Mouse (Mus musculus): ENCODE results near the gene Entpd8. TPM values are rescaled to one million over a fixed set of nuclear protein-coding genes. Genes with fewer than 3 reads are reported as not detected.

Gene Entpd8
- polyA plus RNA-seq, 1 experiment, result 1.8 TPM

Other genes starting within 250 kb of the Entpd8 start
- 55.9 and 59.1 TPM in 2 replicates for gene Ehmt1, start 160.7 kb upstream of the Entpd8 start, polyA plus RNA-seq (2012; rRNA removed)
- 120 and 157 TPM in 2 replicates for gene Arrdc1, start 145.1 kb upstream of the Entpd8 start, polyA plus RNA-seq (2012; rRNA removed)
- gene Zmynd19, start 130.5 kb upstream of the Entpd8 start, polyA plus RNA-seq (2012; rRNA removed), result 10.9 and 11.4 TPM in 2 replicates
- gene Dph7, start 117.9 kb upstream of the Entpd8 start, polyA plus RNA-seq (2012; rRNA removed), result 20.4 and 23.1 TPM in 2 replicates
- 67.2 and 81.6 TPM in 2 replicates for gene Mrpl41, start 105.2 kb upstream of the Entpd8 start, polyA plus RNA-seq (2012; rRNA removed)
- gene Pnpla7, start 104.3 kb upstream of the Entpd8 start, polyA plus RNA-seq (2012; rRNA removed), result 17.3 and 20.7 TPM in 2 replicates
- 272 and 279 TPM in 2 replicates for gene Nsmf, start 25.9 kb upstream of the Entpd8 start, polyA plus RNA-seq (2012; rRNA removed)
- gene Noxa1, start 14.8 kb downstream of the Entpd8 start, polyA plus RNA-seq (2012; rRNA removed), result 0.30 and 0.34 TPM in 2 replicates
- gene Nrarp, start 100.5 kb downstream of the Entpd8 start, polyA plus RNA-seq (2012; rRNA removed), result 16.6 and 20.4 TPM in 2 replicates
- gene Tor4a, start 116.6 kb downstream of the Entpd8 start, polyA plus RNA-seq (2012; rRNA removed), result 41.2 and 42.5 TPM in 2 replicates
- 57.5 and 77.6 TPM in 2 replicates for gene Nelfb, start 131.2 kb downstream of the Entpd8 start, polyA plus RNA-seq (2012; rRNA removed)
- gene Stpg3, start 134.3 kb downstream of the Entpd8 start, polyA plus RNA-seq (2012; rRNA removed), result 0.74 and 0.93 TPM in 2 replicates
- 1.8 and 3.4 TPM in 2 replicates for gene Fam166a, start 138.4 kb downstream of the Entpd8 start, polyA plus RNA-seq (2012; rRNA removed)
- gene Tubb4b, start 144.4 kb downstream of the Entpd8 start, polyA plus RNA-seq (2012; rRNA removed), result 468 and 584 TPM in 2 replicates
- not detected in 2 replicates for gene Slc34a3, start 154.1 kb downstream of the Entpd8 start, polyA plus RNA-seq (2012; rRNA removed)
- 0.04 and 0.09 TPM in 2 replicates for gene Rnf224, start 156.5 kb downstream of the Entpd8 start, polyA plus RNA-seq (2012; rRNA removed)
- gene Rnf208, start 162.0 kb downstream of the Entpd8 start, polyA plus RNA-seq (2012; rRNA removed), result 9.0 and 13.9 TPM in 2 replicates
- 0.19 and 0.59 TPM in 2 replicates for gene Cysrt1, start 162.1 kb downstream of the Entpd8 start, polyA plus RNA-seq (2012; rRNA removed)
- 23.2 and 23.7 TPM in 2 replicates for gene AL732309.1, start 166.6 kb downstream of the Entpd8 start, polyA plus RNA-seq (2012; rRNA removed)
- gene Tmem203, start 175.1 kb downstream of the Entpd8 start, polyA plus RNA-seq (2012; rRNA removed), result 63.3 and 66.2 TPM in 2 replicates
- gene Tprn, start 182.3 kb downstream of the Entpd8 start, polyA plus RNA-seq (2012; rRNA removed), result 11.4 and 20.5 TPM in 2 replicates
- gene Ssna1, start 192.1 kb downstream of the Entpd8 start, polyA plus RNA-seq (2012; rRNA removed), result 44.6 and 56.3 TPM in 2 replicates
- 119 and 122 TPM in 2 replicates for gene Anapc2, start 192.2 kb downstream of the Entpd8 start, polyA plus RNA-seq (2012; rRNA removed)
- gene Tmem210, start 207.8 kb downstream of the Entpd8 start, polyA plus RNA-seq (2012; rRNA removed), result 1.4 and 2.0 TPM in 2 replicates
- 5.1 and 7.0 TPM in 2 replicates for gene Lrrc26, start 209.6 kb downstream of the Entpd8 start, polyA plus RNA-seq (2012; rRNA removed)
- 0.12 and 0.15 TPM in 2 replicates for gene Grin1, start 238.9 kb downstream of the Entpd8 start, polyA plus RNA-seq (2012; rRNA removed)

Measured in gonadal fat pad, adult 2 months (tissue).